Mouse (Mus musculus) liver, embryonic 14.5 days (tissue): ENCODE data around the gene Gxylt1.

ENCODE experiments used
- CTCF ChIP-seq: IDR thresholded peaks from 2 replicates; pipeline ENCODE4 v1.5.1; 2016; ENCODE audit warnings: antibody characterized with exemption, low read depth, control low read depth
- EP300 ChIP-seq: IDR thresholded peaks from 2 replicates; pipeline ENCODE4 v1.6.1; 2016; ENCODE audit warnings: antibody characterized with exemption, low read depth

GRCm38 (mm10) chr15:93212617-93213016 lies 62.4 kb downstream of the Gxylt1 start:
- TF ChIP-seq CTCF (no peak), EP300 (no peak)
